Mouse (Mus musculus) CH12.LX (cell line): ENCODE measurements around the gene Reck. TPM values are rescaled to one million over a fixed set of nuclear protein-coding genes. Genes with fewer than 3 reads are reported as not detected.
A peak's percentile ranks its signal among the peaks of the same experiment; 100 is the strongest.

ENCODE experiments used
- DNase-seq: peaks from one replicate; pipeline ENCODE4 v3.0.0-alpha.2; 2013; ENCODE audit errors: extremely low read depth
- H3K27ac ChIP-seq: 2 replicates; pipeline ENCODE4 v1.5.1; 2012; ENCODE audit warnings: low read depth, mild to moderate bottlenecking, control low read depth, moderate library complexity; ENCODE audit not compliant: insufficient read depth
- H3K27me3 ChIP-seq: replicated peaks from 2 replicates; pipeline ENCODE3; 2012; ENCODE audit warnings: inconsistent platforms
- H3K36me3 ChIP-seq, 2 experiments: replicated peaks in 1 of 2; 2 replicates each; pipeline versions ENCODE3 to v1.6.1; 2012; ENCODE audit warnings: inconsistent platforms in 1 of 2, low read length in 1 of 2, mild to moderate bottlenecking in 1 of 2, mixed read lengths in 1 of 2, moderate library complexity in 1 of 2; ENCODE audit not compliant: control insufficient read depth in 1 of 2, insufficient read depth in 1 of 2
- H3K4me1 ChIP-seq, 2 experiments: 2 replicates each; pipeline ENCODE4 v1.6.1; 2012; ENCODE audit warnings: inconsistent platforms in 1 of 2, moderate library complexity in 1 of 2; ENCODE audit not compliant: insufficient read depth in 2 of 2, control insufficient read depth in 1 of 2
- H3K4me2 ChIP-seq: 2 replicates; pipeline ENCODE4 v1.6.1; 2012; ENCODE audit warnings: low read depth, mild to moderate bottlenecking, control low read depth; ENCODE audit not compliant: poor library complexity, insufficient read depth, severe bottlenecking
- H3K4me3 ChIP-seq, 3 experiments: fragments of 150-350 bp in 1 of 3; sonication (generic) in 1 of 3; replicated peaks in 1 of 3; 2 replicates each; pipeline versions ENCODE3 to v1.5.1; 2011 to 2012; ENCODE audit warnings: low read depth in 2 of 3, low read length in 2 of 3, mild to moderate bottlenecking in 2 of 3, moderate library complexity in 2 of 3, control low read depth in 1 of 3, improper control_type of control experiment in 1 of 3, inconsistent platforms in 1 of 3, mixed read lengths in 1 of 3; ENCODE audit not compliant: poor library complexity in 1 of 3
- H3K79me2 ChIP-seq: replicated peaks from 2 replicates; pipeline ENCODE4 v1.6.1; 2012; ENCODE audit warnings: mild to moderate bottlenecking, moderate library complexity; ENCODE audit not compliant: control insufficient read depth, poor library complexity, insufficient read depth, severe bottlenecking; ENCODE audit errors: extremely low read depth
- H3K9ac ChIP-seq: 2 replicates; pipeline ENCODE4 v1.6.1; 2012; ENCODE audit warnings: low read depth, mild to moderate bottlenecking, control low read depth, moderate library complexity; ENCODE audit not compliant: insufficient read depth
- H3K9me3 ChIP-seq: replicated peaks from 2 replicates; pipeline ENCODE3; 2012; ENCODE audit warnings: low read length, inconsistent platforms, mixed read lengths
- BHLHE40 ChIP-seq: IDR thresholded peaks from 2 replicates; pipeline ENCODE4 v1.6.1; 2011; ENCODE audit warnings: mild to moderate bottlenecking, low read depth, low read length, improper control_type of control experiment
- CHD1 ChIP-seq: IDR thresholded peaks from 2 replicates; pipeline ENCODE4 v1.6.1; 2012; ENCODE audit warnings: low read depth, low read length, improper control_type of control experiment, inconsistent platforms
- CHD2 ChIP-seq: IDR thresholded peaks from 2 replicates; pipeline ENCODE4 v1.6.1; 2011; ENCODE audit warnings: low read length, improper control_type of control experiment
- E2F4 ChIP-seq: IDR thresholded peaks from 2 replicates; pipeline ENCODE4 v1.6.1; 2011; ENCODE audit warnings: low read depth, low read length, improper control_type of control experiment; ENCODE audit not compliant: insufficient replicate concordance
- ELF1 ChIP-seq: IDR thresholded peaks from 2 replicates; pipeline ENCODE4 v1.6.1; 2014; ENCODE audit warnings: low read depth, mild to moderate bottlenecking, inconsistent platforms, low read length, improper control_type of control experiment
- ETS1 ChIP-seq: conservative IDR thresholded peaks from 2 replicates; pipeline ENCODE4 v1.6.1; 2012; ENCODE audit warnings: low read depth, mild to moderate bottlenecking, inconsistent platforms, low read length, improper control_type of control experiment, moderate library complexity
- GABPA ChIP-seq: IDR thresholded peaks from 2 replicates; pipeline ENCODE4 v1.6.1; 2012; ENCODE audit warnings: low read depth, low read length, improper control_type of control experiment, inconsistent platforms; ENCODE audit not compliant: insufficient replicate concordance
- HCFC1 ChIP-seq: IDR thresholded peaks from 2 replicates; pipeline ENCODE4 v1.6.1; 2012; ENCODE audit warnings: low read depth, mild to moderate bottlenecking, inconsistent platforms, low read length, improper control_type of control experiment
- IRF4 ChIP-seq: IDR thresholded peaks from 2 replicates; pipeline ENCODE4 v1.6.1; 2014; ENCODE audit warnings: low read depth, mild to moderate bottlenecking, inconsistent platforms, low read length, improper control_type of control experiment
- JUN ChIP-seq: IDR thresholded peaks from 2 replicates; pipeline ENCODE4 v1.6.1; 2011; ENCODE audit warnings: low read depth, mild to moderate bottlenecking, low read length, improper control_type of control experiment, moderate library complexity; ENCODE audit not compliant: insufficient read depth
- JUND ChIP-seq: conservative IDR thresholded peaks from 2 replicates; pipeline ENCODE4 v1.6.1; 2011; ENCODE audit warnings: low read depth, low read length, improper control_type of control experiment
- MAFK ChIP-seq: IDR thresholded peaks from 2 replicates; pipeline ENCODE4 v1.6.1; 2011; ENCODE audit warnings: low read length, improper control_type of control experiment; ENCODE audit not compliant: insufficient replicate concordance
- MAX ChIP-seq: IDR thresholded peaks from 2 replicates; pipeline ENCODE4 v1.6.1; 2011; ENCODE audit warnings: low read length, improper control_type of control experiment
- MEF2A ChIP-seq: IDR thresholded peaks from 2 replicates; pipeline ENCODE4 v1.6.1; 2014; ENCODE audit warnings: low read depth, mild to moderate bottlenecking, inconsistent platforms, low read length, improper control_type of control experiment, borderline replicate concordance
- MXI1 ChIP-seq: IDR thresholded peaks from 2 replicates; pipeline ENCODE4 v1.6.1; 2011; ENCODE audit warnings: mild to moderate bottlenecking, low read depth, low read length, improper control_type of control experiment
- MYC ChIP-seq: IDR thresholded peaks from 2 replicates; pipeline ENCODE4 v1.6.1; 2011; ENCODE audit warnings: low read depth, mild to moderate bottlenecking, improper control_type of control experiment, low read length
- NRF1 ChIP-seq: IDR thresholded peaks from 2 replicates; pipeline ENCODE4 v1.6.1; 2014; ENCODE audit warnings: low read depth, mild to moderate bottlenecking, inconsistent platforms, low read length, improper control_type of control experiment, moderate library complexity
- POLR2A ChIP-seq: IDR thresholded peaks from 2 replicates; pipeline ENCODE4 v1.6.1; 2011; ENCODE audit warnings: low read depth, mild to moderate bottlenecking, improper control_type of control experiment, low read length
- RAD21 ChIP-seq: IDR thresholded peaks from 2 replicates; pipeline ENCODE4 v1.6.1; 2011; ENCODE audit warnings: low read depth, mild to moderate bottlenecking, low read length, improper control_type of control experiment, moderate library complexity
- SIN3A ChIP-seq: IDR thresholded peaks from 2 replicates; pipeline ENCODE4 v1.6.1; 2012; ENCODE audit warnings: low read length, improper control_type of control experiment, inconsistent platforms
- SMC3 ChIP-seq: IDR thresholded peaks from 2 replicates; pipeline ENCODE4 v1.6.1; 2011; ENCODE audit warnings: low read depth, low read length, improper control_type of control experiment
- TBP ChIP-seq: conservative IDR thresholded peaks from 2 replicates; pipeline ENCODE4 v1.6.1; 2011; ENCODE audit warnings: low read depth, low read length, improper control_type of control experiment
- TCF12 ChIP-seq: IDR thresholded peaks from 2 replicates; pipeline ENCODE4 v1.6.1; 2014; ENCODE audit warnings: low read depth, mild to moderate bottlenecking, inconsistent platforms, low read length, improper control_type of control experiment
- UBTF ChIP-seq: IDR thresholded peaks from 2 replicates; pipeline ENCODE4 v1.6.1; 2012; ENCODE audit warnings: low read depth, mild to moderate bottlenecking, inconsistent platforms, low read length, improper control_type of control experiment, moderate library complexity
- ZNF384 ChIP-seq: IDR thresholded peaks from 2 replicates; pipeline ENCODE4 v1.6.1; 2012; ENCODE audit warnings: low read depth, low read length, improper control_type of control experiment, inconsistent platforms
- dilution Hi-C: fragments of 300-500 bp; cut with MboI; formaldehyde crosslinking; loops from 2 replicates; pipeline ENCODE4 v1.14.3; 2020; ENCODE audit warnings: low sequenced_read_pairs; ENCODE audit not compliant: extremely low pct_unique_long_range_greater_than_20kb, extremely low pct_ligation_motif_present
- in situ Hi-C: fragments of 300-500 bp; cut with MboI; formaldehyde crosslinking; loops from 3 replicates; pipeline ENCODE4 v1.14.3; 2019; ENCODE audit warnings: low sequenced_read_pairs, low pct_ligation_motif_present, low pct_unique_long_range_greater_than_20kb, mixed read lengths
- polyA plus RNA-seq: library from polyadenylated mRNA; unstranded; fragments of >175 nt; gene quantifications from 2 replicates; pipeline ENCODE4 v1.2.1, GENCODE M21; 2012; ENCODE audit warnings: low read depth; ENCODE audit not compliant: insufficient read length
- total RNA-seq, 2 experiments: library from RNA; depleted of rRNA; stranded (reverse); fragments of 300-350 nt in 1 of 2; fragments of >200 nt in 1 of 2; gene quantifications; 2 replicates each; pipeline ENCODE4 v1.2.3; 2012 to 2014

Gene Reck
- total and polyA plus RNA-seq, 3 experiments: 0.44 to 1.8 (median 0.68) TPM

DNA sequence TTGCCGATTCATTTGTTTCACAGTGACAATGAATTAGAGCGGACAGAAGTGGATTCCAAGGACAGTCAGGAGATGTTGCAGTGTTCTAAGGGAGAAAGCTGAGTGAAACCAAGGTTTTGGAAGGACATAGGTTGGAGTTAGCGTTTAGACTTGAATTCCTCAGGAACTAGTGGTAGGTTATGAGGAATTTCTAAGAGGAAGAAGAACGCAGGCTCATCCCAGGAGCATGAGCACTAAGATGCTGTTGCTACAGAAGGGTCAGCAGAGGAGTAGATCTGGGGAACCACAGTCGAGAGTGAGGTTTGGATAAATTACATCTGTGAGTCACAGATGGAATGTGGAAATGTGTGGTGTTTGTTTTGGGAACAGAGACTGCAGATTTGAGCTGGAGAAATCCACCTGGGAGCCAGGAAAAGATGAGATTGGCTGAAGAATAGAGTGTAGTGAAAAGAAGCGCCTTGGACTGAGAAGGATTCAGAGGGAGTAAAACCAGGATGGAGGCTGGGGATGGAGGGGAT, 101.0 kb downstream of the Reck start:
- Histone ChIP-seq H3K4me1 (peaks cover 35 to 82% of the 10 kb centered on the region in 2 experiments), H3K9me3 (no peaks in the 10 kb centered on the region), H3K4me3 (no peak overlapping the region), H3K36me3 (peaks cover 17 to 61% of the 10 kb centered on the region in 2 experiments), H3K4me2 (no peak overlapping the region), H3K9ac (no peak overlapping the region), H3K27me3 (no peaks in the 10 kb centered on the region), H3K27ac (no peak overlapping the region), H3K79me2 (peaks cover 3% of the 10 kb centered on the region; the same call in 1 of the 2 replicates)
- dilution Hi-C loops: no loop called here
- in situ Hi-C loops: loop anchor here (25.0 kb wide), 1 partner anchor 239 kb away; the partner anchor contains the start of genes Hrct1 and Spaar
- TF ChIP-seq TBP: no peak
- TF ChIP-seq SMC3: no peak
- TF ChIP-seq ZNF384: no peak
- TF ChIP-seq NRF1: no peak
- no peak for TF ChIP-seq CHD2
- no peak for TF ChIP-seq E2F4
- TF ChIP-seq POLR2A: no peak
- no peak for TF ChIP-seq GABPA
- no peak for TF ChIP-seq MYC
- no peak for TF ChIP-seq ETS1
- TF ChIP-seq MAX: no peak
- TF ChIP-seq TCF12: no peak
- TF ChIP-seq MXI1: no peak
- TF ChIP-seq ELF1: no peak
- no peak for DNase-seq

DNA sequence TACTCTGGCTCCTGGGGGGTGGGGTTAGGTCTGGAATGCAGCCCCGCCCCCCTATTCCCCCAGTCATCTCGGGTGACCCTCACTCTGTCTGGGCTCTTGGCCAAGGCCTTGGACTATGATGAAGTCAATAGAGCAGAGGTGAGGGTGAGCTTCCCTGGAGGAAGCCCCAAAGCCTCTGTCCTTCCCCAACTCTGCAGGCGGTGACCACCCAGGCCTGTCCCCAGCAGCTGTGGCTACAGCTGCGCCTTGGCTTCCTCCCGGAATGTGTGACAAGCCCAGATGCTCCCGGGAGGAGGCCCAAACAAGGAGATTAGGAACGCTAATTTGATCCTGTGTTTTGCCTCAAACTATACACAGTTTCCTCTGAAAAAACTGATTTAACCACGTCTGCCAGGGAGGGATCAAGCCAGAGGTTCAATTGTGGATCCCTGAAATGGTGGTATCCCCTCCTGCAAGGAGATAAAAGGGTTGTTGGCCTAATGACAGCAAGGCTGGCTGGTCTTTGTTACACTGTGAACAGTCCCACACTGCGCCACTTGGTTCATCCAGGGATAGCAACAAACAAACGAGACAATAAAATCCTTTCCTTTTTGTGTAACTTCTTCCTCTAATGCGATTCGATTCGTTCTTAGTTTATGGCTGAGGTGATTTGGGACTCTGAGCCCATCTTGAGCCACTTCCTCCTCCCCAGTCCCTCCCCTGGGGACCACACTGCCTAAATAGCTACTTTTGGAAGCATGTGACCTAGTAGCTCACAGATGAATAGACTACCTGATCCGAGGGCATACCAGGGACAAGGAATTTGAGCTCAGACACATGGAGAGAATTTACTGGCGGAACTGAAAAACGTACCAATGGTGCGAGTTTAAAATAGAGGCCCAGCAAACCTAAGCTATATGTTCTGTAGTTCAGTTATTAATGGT, 103.5 kb downstream of the Reck start:
- Histone ChIP-seq H3K4me1 (peaks cover 19 to 76% of the 10 kb centered on the region in 2 experiments), H3K4me3 (no peak overlapping the region), H3K4me2 (no peak overlapping the region), H3K9me3 (no peaks in the 10 kb centered on the region), H3K27me3 (no peaks in the 10 kb centered on the region), H3K79me2 (no peaks in the 10 kb centered on the region), H3K27ac (peak overlapping the region; percentile 20; the same call in 1 of the 2 replicates), H3K36me3 (peaks cover 17 to 54% of the 10 kb centered on the region in 2 experiments), H3K9ac (no peak overlapping the region)
- TF ChIP-seq CHD1 (no peak), JUND (no peak), MXI1 (no peak), MEF2A (no peak), E2F4 (no peak), MAFK (no peak), HCFC1 (no peak), JUN (no peak), BHLHE40 (no peak), RAD21 (no peak; the same call in 1 of the 2 replicates), SIN3A (no peak), SMC3 (no peak), ZNF384 (no peak), UBTF (no peak), IRF4 (no peak), POLR2A (no peak), ELF1 (no peak), TCF12 (no peak), ETS1 (no peak)
- dilution Hi-C loops: no loop called here
- in situ Hi-C loops: loop anchor here (25.0 kb wide), 1 partner anchor 241 kb away; the partner anchor contains the start of genes Hrct1 and Spaar
- peak; percentile 71 for DNase-seq
